Mouse (Mus musculus): ENCODE data around the gene Cars2. TPM values are rescaled to one million over a fixed set of nuclear protein-coding genes. Genes with fewer than 3 reads are reported as not detected.

Cars2 gene
- polyA plus RNA-seq, 1 experiment from 2014 or later = 25.9 TPM

Other genes starting within 250 kb of the Cars2 start
- 77.4 and 83.3 TPM in 2 replicates for gene Col4a2, start 238.0 kb downstream of the Cars2 start, polyA plus RNA-seq (2015; fragmentation: Nextera tagmentation; extraction: Ambion mirVana)
- gene Col4a1, start 238.0 kb downstream of the Cars2 start, polyA plus RNA-seq (2015; fragmentation: Nextera tagmentation; extraction: Ambion mirVana) = 172 and 209 TPM in 2 replicates
- 1.8 and 2.0 TPM in 2 replicates for gene Rab20, start 72.1 kb downstream of the Cars2 start, polyA plus RNA-seq (2015; fragmentation: Nextera tagmentation; extraction: Ambion mirVana)
- 117 and 124 TPM in 2 replicates for gene Naxd, start 53.3 kb downstream of the Cars2 start, polyA plus RNA-seq (2015; fragmentation: Nextera tagmentation; extraction: Ambion mirVana)
- gene Ing1, start 4.8 kb upstream of the Cars2 start, polyA plus RNA-seq (2015; fragmentation: Nextera tagmentation; extraction: Ambion mirVana) = 38.0 and 39.9 TPM in 2 replicates
- 83.0 and 88.2 TPM in 2 replicates for gene Ankrd10, start 85.0 kb upstream of the Cars2 start, polyA plus RNA-seq (2015; fragmentation: Nextera tagmentation; extraction: Ambion mirVana)
- gene 1700016D06Rik, start 150.3 kb upstream of the Cars2 start, polyA plus RNA-seq (2015; fragmentation: Nextera tagmentation; extraction: Ambion mirVana) = 0.53 TPM in 1 of 2 replicates, not detected in the other
- 50.1 and 55.5 TPM in 2 replicates for gene Arhgef7, start 176.9 kb upstream of the Cars2 start, polyA plus RNA-seq (2015; fragmentation: Nextera tagmentation; extraction: Ambion mirVana)